Mouse (Mus musculus): ENCODE results near the gene Panx2. TPM values are rescaled to one million over a fixed set of nuclear protein-coding genes. Genes with fewer than 3 reads are reported as not detected.

Gene Panx2
- not detected for polyA plus RNA-seq (2017; shearing (Covaris generic))

GRCm38 (mm10) chr15:89059161-89059931, at the start of gene Panx2:
TSS of gene Panx2 (plus strand) at chr15:89059734.

GRCm38 (mm10) chr15:89074613-89075477, 15.3 kb downstream of the Panx2 start, which contains the start of gene Trabd:
TSS of gene Trabd (plus strand) at chr15:89075124.

GRCm38 (mm10) chr15:89088607-89089247, 29.2 kb downstream of the Panx2 start, which contains the start of gene Selenoo:
TSS of gene Selenoo (plus strand) at chr15:89089084.

GRCm38 (mm10) chr15:89122649-89123366, 63.3 kb downstream of the Panx2 start, which contains the start of gene Tubgcp6:
TSS of gene Tubgcp6 (minus strand) at chr15:89123112.

Other genes starting within 250 kb of the Panx2 start
- gene Alg12, start 240.4 kb upstream of the Panx2 start, polyA plus RNA-seq (2017; shearing (Covaris generic)): 16.7 TPM
- gene Creld2, start 240.1 kb upstream of the Panx2 start, polyA plus RNA-seq (2017; shearing (Covaris generic)): 41.4 TPM
- gene Pim3, start 197.5 kb upstream of the Panx2 start, polyA plus RNA-seq (2017; shearing (Covaris generic)): 38.0 TPM
- gene Ttll8, start 105.3 kb upstream of the Panx2 start, polyA plus RNA-seq (2017; shearing (Covaris generic)): not detected
- not detected for gene Mlc1, start 80.7 kb upstream of the Panx2 start, polyA plus RNA-seq (2017; shearing (Covaris generic))
- gene Mov10l1, start 76.8 kb upstream of the Panx2 start, polyA plus RNA-seq (2017; shearing (Covaris generic)): not detected
- gene Trabd, start 15.4 kb downstream of the Panx2 start, polyA plus RNA-seq (2017; shearing (Covaris generic)): 85.0 TPM
- 58.5 TPM for gene Selenoo, start 29.4 kb downstream of the Panx2 start, polyA plus RNA-seq (2017; shearing (Covaris generic))
- gene Tubgcp6, start 63.4 kb downstream of the Panx2 start, polyA plus RNA-seq (2017; shearing (Covaris generic)): 26.0 TPM
- 79.2 TPM for gene Hdac10, start 69.0 kb downstream of the Panx2 start, polyA plus RNA-seq (2017; shearing (Covaris generic))
- gene Mapk12, start 81.0 kb downstream of the Panx2 start, polyA plus RNA-seq (2017; shearing (Covaris generic)): 9.8 TPM
- 83.5 TPM for gene Mapk11, start 89.9 kb downstream of the Panx2 start, polyA plus RNA-seq (2017; shearing (Covaris generic))
- 4.8 TPM for gene Plxnb2, start 121.1 kb downstream of the Panx2 start, polyA plus RNA-seq (2017; shearing (Covaris generic))
- 49.0 TPM for gene Dennd6b, start 136.8 kb downstream of the Panx2 start, polyA plus RNA-seq (2017; shearing (Covaris generic))
- gene Ppp6r2, start 151.8 kb downstream of the Panx2 start, polyA plus RNA-seq (2017; shearing (Covaris generic)): 20.3 TPM